Mouse (Mus musculus) neural tube, embryonic 14.5 days (tissue): ENCODE data around the gene Mslnl. TPM values are rescaled to one million over a fixed set of nuclear protein-coding genes. Genes with fewer than 3 reads are reported as not detected.

Experiments
- ATAC-seq: fragments of 200-750 bp; cut with Nextera tagmentation; 2 replicates; pipeline ENCODE4 v1.8.0; 2017; ENCODE audit warnings: low read depth, mild to moderate bottlenecking, moderate TSS enrichment, moderate library complexity
- H3K27ac ChIP-seq: fragments of 300-500 bp; sonication (generic); 2 replicates; pipeline ENCODE4 v1.5.1; 2014; ENCODE audit warnings: low read depth, mild to moderate bottlenecking, control low read depth, low read length, moderate library complexity, mixed read lengths
- H3K27me3 ChIP-seq: fragments of 300-500 bp; sonication (generic); 2 replicates; pipeline ENCODE4 v1.6.1; 2014; ENCODE audit warnings: low read length; ENCODE audit not compliant: control insufficient read depth, insufficient read depth
- H3K36me3 ChIP-seq: fragments of 300-500 bp; sonication (generic); 2 replicates; pipeline ENCODE4 v1.6.1; 2014; ENCODE audit warnings: low read length, mixed read lengths; ENCODE audit not compliant: control insufficient read depth, insufficient read depth
- H3K4me1 ChIP-seq: fragments of 300-500 bp; sonication (generic); 2 replicates; pipeline ENCODE4 v1.6.1; 2014; ENCODE audit warnings: low read length; ENCODE audit not compliant: control insufficient read depth, insufficient read depth
- H3K4me2 ChIP-seq: fragments of 300-500 bp; sonication (generic); 2 replicates; pipeline ENCODE4 v1.6.1; 2014; ENCODE audit warnings: mild to moderate bottlenecking, low read depth, low read length, control low read depth
- H3K4me3 ChIP-seq: fragments of 300-500 bp; sonication (generic); 2 replicates; pipeline ENCODE4 v1.5.1; 2014; ENCODE audit warnings: low read depth, low read length, control low read depth, mixed read lengths
- H3K9ac ChIP-seq: fragments of 300-500 bp; sonication (generic); replicated peaks from 2 replicates; pipeline ENCODE4 v1.6.1; 2014; ENCODE audit warnings: low read depth, mild to moderate bottlenecking, control low read depth, low read length, mixed read lengths
- H3K9me3 ChIP-seq: fragments of 300-500 bp; sonication (generic); 2 replicates; pipeline ENCODE4 v1.6.1; 2016; ENCODE audit warnings: low read length; ENCODE audit not compliant: control insufficient read depth
- WGBS: fragments of 180-500 bp; shearing (Covaris S2); extraction: QIAGEN DNeasy Blood & Tissue Kit; methylation state at CpG from one replicate; pipeline ENCODE4 v1.1.7; 2014; 5-methylcytosine and 5-hydroxymethylcytosine counted together
- polyA plus RNA-seq: library from polyadenylated mRNA; unstranded; fragments of >200 nt; fragmentation: Nextera tagmentation; extraction: Ambion mirVana; gene quantifications from 2 replicates; pipeline ENCODE4 v1.2.1, GENCODE M21; 2014

The Mslnl gene
- polyA plus RNA-seq, 1 experiment from 2014 or later, result not detected

- Histone ChIP-seq H3K9me3 (no peaks in the 10 kb centered on the region), H3K27me3 (peaks cover 17% of the 10 kb centered on the region), H3K4me1 (no peaks in the 10 kb centered on the region), H3K9ac (no peak overlapping the region), H3K4me2 (no peak overlapping the region), H3K36me3 (no peaks in the 10 kb centered on the region), H3K4me3 (no peak overlapping the region), H3K27ac (no peak overlapping the region)
- WGBS, result 4% methylated on average over 6 of the region's 6 CpGs
- no peak for ATAC-seq
Observed at GRCm38 (mm10) chr17:25716130-25716529, 19.7 kb upstream of the Mslnl start.

GRCm38 (mm10) chr17:25716711-25717637 is 18.9 kb upstream of the Mslnl start, which contains the start of gene Gng13:
TSS of gene Gng13 (plus strand) at chr17:25717171.
- ATAC-seq, result no peak
- Histone ChIP-seq H3K4me3 (peak within 1 kb of the TSS; percentile 30), H3K4me1 (no peaks in the 10 kb centered on the region), H3K27me3 (peaks cover 17% of the 10 kb centered on the region), H3K36me3 (no peaks in the 10 kb centered on the region), H3K9ac (peak within 1 kb of the TSS; percentile 53), H3K27ac (no peak within 1 kb of the TSS), H3K4me2 (peak within 1 kb of the TSS; percentile 58), H3K9me3 (no peaks in the 10 kb centered on the region)
- 2% methylated on average over 41 of the region's 45 CpGs for WGBS

- WGBS, result 8% methylated on average over 6 of the region's 6 CpGs
- ATAC-seq, result no peak
Observed at GRCm38 (mm10) chr17:25717691-25718090, 18.2 kb upstream of the Mslnl start.

GRCm38 (mm10) chr17:25721476-25721875 is 14.4 kb upstream of the Mslnl start:
- peaks cover 16% of the 10 kb centered on the region for H3K27me3 ChIP-seq
- no peaks in the 10 kb centered on the region for H3K9me3 ChIP-seq
- peaks cover under 1% of the 10 kb centered on the region for H3K4me1 ChIP-seq
- WGBS, result 94% methylated on average over 5 of the region's 5 CpGs
- H3K9ac ChIP-seq, result no peak overlapping the region
- H3K36me3 ChIP-seq, result no peaks in the 10 kb centered on the region
- no peak overlapping the region for H3K4me3 ChIP-seq
- H3K27ac ChIP-seq, result no peak overlapping the region
- ATAC-seq, result no peak
- no peak overlapping the region for H3K4me2 ChIP-seq

More at GRCm38 (mm10) chr17:25717691-25718090, 18.2 kb upstream of the Mslnl start:
- no peak overlapping the region for H3K27ac ChIP-seq
- no peaks in the 10 kb centered on the region for H3K9me3 ChIP-seq
- H3K4me1 ChIP-seq, result no peaks in the 10 kb centered on the region
- H3K36me3 ChIP-seq, result no peaks in the 10 kb centered on the region
- H3K27me3 ChIP-seq, result peaks cover 17% of the 10 kb centered on the region
- peak overlapping the region; percentile 53 for H3K9ac ChIP-seq
- peak overlapping the region; percentile 30 for H3K4me3 ChIP-seq
- H3K4me2 ChIP-seq, result peak overlapping the region; percentile 58

- peaks cover 13% of the 10 kb centered on the region for H3K4me1 ChIP-seq
- no peak overlapping the region for H3K4me3 ChIP-seq
- no peaks in the 10 kb centered on the region for H3K9me3 ChIP-seq
- ATAC-seq, result no peak
- no peak overlapping the region for H3K9ac ChIP-seq
- WGBS, result 94% methylated on average over 19 of the region's 19 CpGs
- H3K36me3 ChIP-seq, result no peaks in the 10 kb centered on the region
- H3K27ac ChIP-seq, result no peak overlapping the region
- no peaks in the 10 kb centered on the region for H3K27me3 ChIP-seq
- H3K4me2 ChIP-seq, result no peak overlapping the region
Observed at GRCm38 (mm10) chr17:25723470-25723869, 12.4 kb upstream of the Mslnl start.

GRCm38 (mm10) chr17:25723919-25724318 is 11.9 kb upstream of the Mslnl start:
- no peaks in the 10 kb centered on the region for H3K27me3 ChIP-seq
- no peak overlapping the region for H3K9ac ChIP-seq
- no peaks in the 10 kb centered on the region for H3K9me3 ChIP-seq
- WGBS, result 71% methylated on average over 7 of the region's 7 CpGs
- no peak overlapping the region for H3K27ac ChIP-seq
- ATAC-seq, result no peak
- no peak overlapping the region for H3K4me3 ChIP-seq
- H3K4me2 ChIP-seq, result no peak overlapping the region
- H3K36me3 ChIP-seq, result no peaks in the 10 kb centered on the region
- peaks cover 14% of the 10 kb centered on the region for H3K4me1 ChIP-seq

- no peak overlapping the region for H3K4me3 ChIP-seq
- peaks cover 14% of the 10 kb centered on the region for H3K4me1 ChIP-seq
- no peak overlapping the region for H3K4me2 ChIP-seq
- no peaks in the 10 kb centered on the region for H3K27me3 ChIP-seq
- no peaks in the 10 kb centered on the region for H3K9me3 ChIP-seq
- no peak overlapping the region for H3K9ac ChIP-seq
- no peak overlapping the region for H3K27ac ChIP-seq
- no peak for ATAC-seq
- H3K36me3 ChIP-seq, result no peaks in the 10 kb centered on the region
- WGBS, result 85% methylated on average over 6 of the region's 6 CpGs
Observed at GRCm38 (mm10) chr17:25725264-25725663, 10.6 kb upstream of the Mslnl start.

GRCm38 (mm10) chr17:25727265-25728008 is 8.4 kb upstream of the Mslnl start, which contains the start of the genes Chtf18 and Rpusd1:
TSS of gene Chtf18 (minus strand) at chr17:25727419.
TSS of gene Rpusd1 (plus strand) at chr17:25727670.
- Histone ChIP-seq H3K27me3 (no peaks in the 10 kb centered on the region), H3K4me3 (peak within 1 kb of the TSS; percentile 49), H3K27ac (no peak within 1 kb of the TSS), H3K9me3 (no peaks in the 10 kb centered on the region), H3K4me2 (peak within 1 kb of the TSS; percentile 78), H3K4me1 (peaks cover 14% of the 10 kb centered on the region), H3K9ac (peak within 1 kb of the TSS; percentile 80), H3K36me3 (no peaks in the 10 kb centered on the region)
- under 1% methylated on average over 37 of the region's 37 CpGs for WGBS
- peak; percentile 99 for ATAC-seq

- 22% methylated on average over 4 of the region's 4 CpGs for WGBS
- ATAC-seq, result no peak
- H3K27ac ChIP-seq, result no peak overlapping the region
Observed at GRCm38 (mm10) chr17:25728009-25728270, 7.9 kb upstream of the Mslnl start.

More at GRCm38 (mm10) chr17:25728009-25728270, 7.9 kb upstream of the Mslnl start:
- H3K36me3 ChIP-seq, result no peaks in the 10 kb centered on the region
- H3K27me3 ChIP-seq, result no peaks in the 10 kb centered on the region
- H3K4me3 ChIP-seq, result peak overlapping the region; percentile 49
- H3K9me3 ChIP-seq, result no peaks in the 10 kb centered on the region
- peak overlapping the region; percentile 80 for H3K9ac ChIP-seq
- H3K4me2 ChIP-seq, result peak overlapping the region; percentile 78
- H3K4me1 ChIP-seq, result peaks cover 14% of the 10 kb centered on the region
